Mouse (Mus musculus): ENCODE measurements at regions not wholly inside any gene's neighbourhood (a gene's known extent, or its start where the extent isn't known, plus 50 kb on each side); places are given as distances from the start of the nearest gene placed in this dataset.
"Not testable (repeated sequence)": the region's sequence is repeated elsewhere in the genome, so short reads cannot be mapped to it uniquely, and the experiment has no call there.

DNA sequence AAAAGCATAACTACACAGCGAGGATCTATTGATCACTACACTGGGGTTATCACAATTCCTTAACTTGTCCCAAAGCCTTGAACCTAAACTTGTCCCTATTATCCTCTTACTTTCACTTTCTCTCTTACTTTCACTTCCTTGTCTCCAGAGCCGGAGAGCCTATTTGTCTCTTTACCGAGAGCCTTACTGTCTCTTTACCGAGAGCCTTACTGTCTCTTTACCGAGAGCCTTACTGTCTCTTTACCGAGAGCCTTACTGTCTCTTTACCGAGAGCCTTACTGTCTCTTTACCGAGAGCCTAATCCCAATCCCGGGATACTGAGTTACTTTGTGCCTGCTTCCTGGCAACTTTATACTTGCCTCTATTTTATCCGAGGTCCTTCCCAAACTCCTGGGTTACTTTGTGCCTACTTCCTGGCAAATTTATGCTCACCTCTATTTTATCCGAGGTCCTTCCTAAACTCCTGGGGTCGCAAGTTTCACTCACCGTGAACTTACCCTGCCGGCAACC is 335.3 kb upstream of the Ccng1 start:
- not testable (repeated sequence) for DNase-seq (ENCODE audit: low read depth)

DNA sequence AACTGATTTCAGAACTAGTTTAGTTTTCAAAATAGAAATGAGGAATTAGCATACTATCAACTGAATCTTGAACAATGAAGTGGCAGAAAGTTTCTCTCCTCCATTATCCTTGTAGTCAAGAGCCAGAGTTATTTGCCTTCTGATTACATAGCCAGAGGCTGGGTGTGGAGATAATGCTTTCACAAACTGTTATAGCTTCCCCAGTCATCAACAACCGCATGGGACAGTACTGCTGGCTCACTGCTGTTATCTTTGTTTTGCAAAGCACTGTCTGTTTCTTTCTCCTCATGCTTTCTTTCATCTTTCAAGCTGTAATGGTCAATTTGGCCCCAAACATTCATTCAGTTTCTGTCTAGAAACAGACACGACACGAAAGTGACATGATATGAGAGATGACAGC is 308.5 kb upstream of the Ccng1 start:
- no peak for DNase-seq (ENCODE audit: low read depth)

DNA sequence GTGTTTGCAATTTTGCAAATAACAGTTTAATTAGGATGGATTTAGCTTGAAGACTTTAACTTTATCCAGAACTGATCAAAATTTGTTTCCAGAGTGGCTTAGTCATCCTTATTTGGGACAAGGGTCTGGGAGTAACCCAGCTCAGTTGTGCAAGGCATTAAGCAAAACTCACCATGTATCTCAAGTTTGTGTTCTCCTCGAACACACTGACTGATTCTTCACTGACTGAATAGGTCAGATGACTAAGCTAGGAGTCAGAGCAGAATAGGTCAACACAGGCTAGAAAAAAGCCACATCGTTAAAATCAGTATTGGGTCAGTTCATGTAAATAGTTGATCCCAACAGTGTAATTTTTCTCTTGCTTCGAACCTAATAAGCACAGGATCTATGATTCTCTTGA is 302.7 kb upstream of the Ccng1 start:
- no peak for DNase-seq (ENCODE audit: low read depth)

DNA sequence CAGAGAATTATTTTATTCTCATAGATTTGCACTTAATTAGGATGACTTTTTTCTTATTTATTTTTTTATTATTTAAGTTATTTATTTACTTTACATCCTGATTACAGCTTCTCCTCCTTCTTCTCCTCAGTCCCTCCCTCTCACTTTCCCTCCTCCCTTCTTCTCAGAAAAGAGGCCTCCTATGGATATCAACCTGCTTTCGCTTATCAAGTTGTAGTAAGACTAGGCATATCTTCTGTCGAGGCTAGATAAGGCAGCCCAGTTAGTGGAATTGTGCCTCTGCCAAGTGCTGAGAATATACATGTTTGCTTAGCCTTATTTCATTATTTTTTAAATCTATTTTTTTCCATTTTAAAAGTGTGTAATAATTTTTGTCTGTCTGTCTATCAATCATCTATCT is 274.9 kb upstream of the Ccng1 start:
- DNase-seq (ENCODE audit: low read depth), result peak; percentile 5

DNA sequence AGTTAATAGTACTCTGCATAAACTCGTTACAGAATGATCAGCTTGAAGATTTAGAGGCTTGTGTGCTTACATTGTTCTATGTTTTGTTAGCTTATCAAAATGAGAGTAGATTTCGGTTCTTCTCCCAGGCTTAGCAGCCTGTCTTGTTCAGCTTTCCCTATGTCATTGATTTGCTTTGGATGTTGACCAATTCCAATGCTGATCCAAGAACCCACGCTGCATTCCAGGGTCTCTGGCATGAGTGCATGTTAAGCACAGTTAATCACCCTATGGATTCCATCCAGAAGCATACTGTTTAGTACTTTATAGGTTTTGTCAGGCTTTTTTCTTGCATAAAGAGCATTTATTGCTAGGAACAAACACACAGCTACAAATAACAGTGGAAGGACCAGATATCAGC is 255.0 kb upstream of the Ccng1 start:
- DNase-seq (ENCODE audit: low read depth), result no peak

DNA sequence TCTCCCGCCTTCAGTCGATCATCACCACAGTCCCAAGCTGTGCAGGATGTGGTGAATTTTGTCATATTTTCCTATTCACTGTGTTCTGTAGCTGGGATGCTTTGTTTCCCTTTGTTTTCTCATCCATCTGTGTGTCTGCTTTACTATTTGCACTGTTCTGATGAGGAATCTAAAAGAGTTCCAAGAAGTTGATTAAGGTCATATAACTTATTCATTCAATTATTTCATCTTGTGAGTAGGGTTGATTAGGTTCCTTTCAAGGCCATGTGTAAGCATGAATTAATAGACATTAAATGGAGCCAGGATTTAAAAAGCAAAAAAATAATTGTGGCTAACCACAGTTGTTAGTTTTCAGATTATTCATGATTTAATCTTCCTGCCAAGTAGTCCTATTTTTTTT is 217.7 kb upstream of the Ccng1 start:
- DNase-seq (ENCODE audit: low read depth), result no peak

DNA sequence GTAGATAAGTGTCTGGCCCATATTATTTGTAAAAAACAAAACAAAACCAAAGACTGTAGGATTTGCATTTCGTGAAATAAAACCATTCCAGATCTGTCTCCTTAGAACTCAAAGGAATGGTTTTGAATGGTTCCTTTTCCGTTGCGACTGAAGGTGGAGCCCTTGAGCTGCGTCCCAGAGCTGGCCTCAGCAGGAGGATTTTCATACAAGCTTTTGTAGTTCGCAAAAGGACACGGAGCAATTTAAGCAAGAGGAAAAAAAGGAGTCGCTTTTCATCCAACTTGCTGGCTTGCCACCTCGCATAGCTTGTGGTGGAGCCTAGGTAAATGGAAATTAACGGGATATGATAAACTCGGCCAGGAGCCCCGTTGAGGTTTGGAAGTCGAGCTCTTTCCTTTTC is 172.1 kb upstream of the Ccng1 start:
- DNase-seq (ENCODE audit: low read depth), result no peak

DNA sequence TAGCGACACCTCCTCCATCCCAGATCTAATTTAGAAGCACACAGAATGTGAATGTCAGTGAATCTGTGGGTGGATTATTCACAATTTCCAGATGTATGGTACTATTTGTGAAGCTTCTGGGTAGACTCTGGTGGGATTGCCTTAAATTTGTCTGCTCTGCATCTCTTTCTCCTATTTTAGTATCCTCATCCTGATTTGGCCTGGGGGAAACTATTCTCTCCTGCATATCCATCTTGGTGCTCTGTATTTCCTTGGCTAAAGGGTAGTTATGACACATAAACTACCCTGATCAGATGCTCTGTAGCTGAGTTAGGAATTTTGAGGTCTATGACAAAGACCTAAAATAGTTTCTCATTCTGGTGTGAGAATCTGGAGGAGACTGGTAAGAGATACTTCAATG is 136.4 kb upstream of the Ccng1 start:
- no peak for DNase-seq (ENCODE audit: low read depth)

DNA sequence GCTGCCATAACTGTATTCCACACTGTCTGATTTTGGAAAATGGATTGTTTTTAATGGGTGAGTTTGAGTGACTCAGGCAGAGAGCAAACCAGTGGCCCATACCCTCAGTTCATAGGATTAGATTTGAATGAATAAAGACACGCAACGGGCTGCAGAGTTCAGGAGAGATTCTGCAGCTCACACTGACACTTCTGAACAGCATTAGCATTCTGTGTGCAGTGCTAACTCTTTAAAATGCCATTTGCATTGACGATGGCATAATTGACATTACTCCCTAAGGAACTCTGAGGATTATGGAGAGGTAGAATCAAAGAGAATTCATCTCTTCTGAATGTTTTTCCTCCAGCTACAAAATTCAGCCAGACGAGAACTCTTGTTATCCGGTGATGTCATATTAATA is 129.4 kb upstream of the Ccng1 start:
- DNase-seq (ENCODE audit: low read depth), result no peak

DNA sequence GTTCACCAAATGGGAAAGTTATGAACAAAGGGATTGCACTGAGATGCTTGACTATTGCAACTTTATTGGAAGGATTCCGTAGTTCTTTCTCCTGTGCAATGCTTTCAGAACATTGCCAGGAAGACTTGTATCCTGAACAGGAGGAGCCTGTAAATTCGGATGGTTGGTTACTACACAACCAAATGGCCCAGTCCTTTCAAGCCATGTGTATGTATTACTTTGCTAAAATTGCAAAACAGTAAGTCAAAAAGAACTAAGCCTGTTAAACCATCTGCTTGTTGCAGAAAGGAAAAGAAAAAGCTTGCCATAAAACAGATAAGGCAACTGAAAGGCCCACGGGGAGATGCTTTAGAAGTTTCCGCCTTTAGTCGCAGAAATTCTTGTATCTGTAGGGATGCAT is 124.5 kb upstream of the Ccng1 start:
- DNase-seq (ENCODE audit: low read depth), result no peak

DNA sequence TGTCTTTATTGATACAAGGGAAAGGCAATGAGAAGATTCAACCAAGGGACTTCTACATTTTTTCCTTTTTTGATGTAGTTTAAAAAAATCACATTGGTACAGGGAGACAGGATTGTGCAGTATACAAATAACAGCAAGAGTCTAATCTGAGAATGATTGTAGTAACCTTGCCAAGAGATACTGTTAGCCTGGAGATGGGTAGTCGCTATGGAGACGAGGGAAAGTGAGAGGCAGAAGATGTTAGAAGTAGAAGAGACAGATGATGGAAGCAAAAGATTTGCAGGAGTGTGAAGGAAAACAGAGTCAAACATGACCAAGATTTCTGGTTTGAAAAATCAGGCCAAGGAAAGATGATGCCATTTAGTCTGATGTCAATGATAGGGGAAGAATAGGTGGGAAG is 117.9 kb upstream of the Ccng1 start:
- DNase-seq (ENCODE audit: low read depth), result no peak

DNA sequence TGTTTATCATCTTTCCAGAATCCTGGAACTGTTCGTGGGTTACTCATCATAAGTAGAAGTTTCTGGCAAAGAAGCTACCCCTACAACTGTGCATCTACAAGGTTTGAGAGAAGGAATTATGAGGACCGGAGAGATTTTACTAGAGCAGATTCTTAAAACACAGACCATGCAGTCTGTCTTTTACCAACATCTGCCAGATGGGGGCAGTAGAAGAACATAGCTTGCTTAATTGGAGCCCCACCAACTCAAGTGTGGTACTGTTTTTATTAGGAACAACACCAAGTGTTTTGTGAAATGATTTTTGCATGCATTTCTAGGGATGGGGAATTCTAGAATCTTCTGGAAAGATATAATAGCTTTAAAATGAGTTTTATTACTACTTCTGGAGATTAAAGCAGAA is 110.6 kb upstream of the Ccng1 start:
- DNase-seq (ENCODE audit: low read depth), result peak; percentile 6

DNA sequence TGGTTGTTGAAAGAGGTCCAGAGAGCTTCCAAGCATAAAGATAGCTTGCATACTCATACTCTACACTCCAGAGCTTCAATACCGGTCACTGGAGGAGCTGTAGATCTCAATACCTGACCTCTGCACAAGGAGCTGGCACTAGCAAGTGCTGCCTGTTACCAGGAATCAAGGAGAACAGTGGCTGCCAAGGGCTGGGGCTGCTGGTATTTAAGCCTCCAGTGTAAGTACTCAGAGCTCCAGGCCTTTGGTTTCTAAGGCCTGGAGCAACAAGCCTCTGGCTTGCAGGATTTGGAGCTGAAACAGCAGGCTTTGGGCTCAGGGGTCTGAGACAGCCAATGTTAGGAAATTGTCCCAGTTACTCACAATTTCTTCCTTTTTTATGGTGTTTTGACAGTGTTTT is 96.2 kb upstream of the Ccng1 start:
- DNase-seq (ENCODE audit: low read depth), result no peak

DNA sequence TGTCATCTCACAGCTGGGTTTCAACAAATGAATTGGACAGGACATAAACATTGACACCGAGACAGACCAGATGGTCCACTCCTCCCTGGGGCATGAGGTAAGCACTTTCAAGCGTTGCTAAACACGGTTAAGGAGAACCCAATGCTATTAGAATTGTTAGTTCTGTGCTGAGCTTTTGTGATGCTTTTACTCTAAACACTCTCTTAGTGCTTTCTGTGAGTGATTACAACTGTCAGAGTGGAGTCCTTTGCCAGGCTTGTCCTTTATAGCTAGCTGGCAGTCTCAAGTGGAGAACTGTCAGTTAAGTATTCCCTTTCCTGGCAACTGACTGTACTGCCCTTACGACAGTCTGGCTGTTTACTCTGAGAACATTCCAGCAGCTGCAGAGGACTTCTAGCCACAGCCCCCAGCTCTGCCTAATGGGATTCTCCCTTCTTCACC is 95.6 kb upstream of the Ccng1 start:
- DNase-seq (ENCODE audit: low read depth), result no peak

DNA sequence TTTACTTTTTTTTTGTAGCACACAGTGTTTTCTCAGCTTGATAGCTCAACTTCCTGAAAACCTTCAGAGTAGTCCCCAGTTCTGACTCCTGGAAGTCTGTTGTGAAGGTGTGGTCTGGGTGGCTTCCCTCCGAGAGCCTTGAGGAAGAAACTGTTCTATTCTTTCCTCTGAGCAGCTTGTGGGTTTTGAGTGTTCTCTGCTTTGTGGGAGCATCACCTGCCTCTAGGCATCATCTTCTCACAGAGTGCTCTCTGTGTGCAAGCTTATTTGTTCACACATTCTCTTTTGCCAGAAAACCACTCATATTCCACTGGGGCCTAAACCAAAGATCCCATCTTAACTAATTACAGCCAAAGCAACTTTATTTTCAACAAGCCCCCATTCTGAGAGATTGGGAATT is 91.5 kb upstream of the Ccng1 start:
- no peak for DNase-seq (ENCODE audit: low read depth)

DNA sequence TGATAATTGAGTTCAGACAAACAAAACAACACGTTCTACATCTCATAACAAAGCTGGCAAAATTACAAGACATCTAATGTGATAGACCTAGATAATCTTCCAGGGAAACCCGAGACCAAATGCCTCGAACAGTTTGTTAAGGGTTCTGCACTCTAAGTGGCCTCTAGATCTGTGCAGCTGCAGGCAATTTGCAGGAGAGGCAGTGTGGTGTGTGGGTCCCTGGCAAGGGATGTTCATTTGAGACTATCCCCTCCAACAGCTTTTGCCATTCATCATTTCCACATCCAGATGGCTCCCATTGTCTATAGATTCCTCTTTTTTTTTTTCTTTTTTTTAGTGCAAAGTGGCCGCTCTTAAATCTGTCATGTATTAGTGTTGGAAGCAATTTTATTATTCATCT is 80.3 kb upstream of the Ccng1 start:
- DNase-seq (ENCODE audit: low read depth), result no peak

Data from c-Kit-positive CD71-positive TER-119-negative erythroid progenitor cells, embryonic 14.5 days (primary cell).